Mouse (Mus musculus) gastrocnemius, postnatal 4 days (tissue): ENCODE data around the gene Gucy2g. TPM values are rescaled to one million over a fixed set of nuclear protein-coding genes. Genes with fewer than 3 reads are reported as not detected.

Experiments
- DNase-seq, 2 experiments: peaks; one replicate each; pipeline ENCODE4 v3.0.0; 2021 to 2022; ENCODE audit warnings: low spot score in 2 of 2, mixed read lengths in 2 of 2
- total RNA-seq, 2 experiments: library from RNA; stranded (reverse); gene quantifications; 2 replicates each; pipeline ENCODE4 v1.2.3; 2021

Gucy2g gene
- total RNA-seq, 2 experiments from 2014 or later = 0.10 TPM; not detected in 1

GRCm38 (mm10) chr19:55250451-55250850 lies 9.4 kb upstream of the Gucy2g start:
- DNase-seq = no peak

DNA sequence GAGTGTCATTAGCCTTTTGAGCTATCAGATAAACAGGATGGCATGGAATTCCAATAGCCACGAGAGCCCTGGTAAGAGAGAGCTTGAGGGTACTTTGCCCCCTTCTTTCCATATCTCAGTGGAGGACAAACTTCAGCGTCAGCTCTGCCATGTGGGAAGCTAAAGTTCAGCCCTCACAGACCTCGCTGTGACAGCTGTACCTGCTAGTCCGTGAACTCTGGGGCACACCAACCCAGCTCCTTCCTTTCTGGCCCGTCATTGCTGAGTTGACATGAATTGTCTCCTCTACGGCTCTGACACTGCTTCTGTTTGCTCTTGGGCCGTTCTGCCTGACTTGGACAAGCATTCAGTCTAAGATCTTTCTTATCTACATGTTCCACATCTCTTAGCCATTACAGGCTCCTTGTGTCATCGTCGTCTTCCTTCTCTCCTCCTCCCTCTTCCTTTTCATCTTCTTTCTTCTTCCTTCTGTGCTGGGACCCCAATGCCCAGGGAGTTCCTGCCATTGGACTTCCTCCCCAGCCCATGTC lies 7.0 kb upstream of the Gucy2g start:
- no peak for DNase-seq

- DNase-seq = no peak
Measured at GRCm38 (mm10) chr19:55247563-55247962, 6.5 kb upstream of the Gucy2g start.

DNA sequence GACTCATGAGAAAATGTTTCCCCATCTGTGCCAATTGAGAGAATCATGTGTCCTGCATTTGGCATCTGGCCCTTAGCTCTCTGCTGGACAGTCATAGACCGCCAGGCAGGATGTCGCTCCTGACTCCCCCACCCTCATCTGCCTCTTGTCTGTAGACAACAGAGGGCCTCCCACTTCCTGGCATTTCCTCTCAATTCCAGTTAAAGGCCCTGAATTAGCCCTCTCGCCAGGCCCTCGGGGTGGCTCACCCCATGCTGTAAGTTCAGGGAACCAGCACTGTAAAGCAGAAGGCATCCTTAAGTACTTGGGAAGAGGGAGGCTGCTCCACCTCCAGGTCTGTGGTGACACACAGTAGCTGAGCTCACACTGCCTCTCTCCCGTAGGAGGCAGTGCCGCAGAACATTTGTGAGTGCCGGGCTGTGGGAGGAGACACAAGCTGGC lies 3.8 kb upstream of the Gucy2g start:
- DNase-seq = peak in 1 of 2 experiments; percentile 54

DNA sequence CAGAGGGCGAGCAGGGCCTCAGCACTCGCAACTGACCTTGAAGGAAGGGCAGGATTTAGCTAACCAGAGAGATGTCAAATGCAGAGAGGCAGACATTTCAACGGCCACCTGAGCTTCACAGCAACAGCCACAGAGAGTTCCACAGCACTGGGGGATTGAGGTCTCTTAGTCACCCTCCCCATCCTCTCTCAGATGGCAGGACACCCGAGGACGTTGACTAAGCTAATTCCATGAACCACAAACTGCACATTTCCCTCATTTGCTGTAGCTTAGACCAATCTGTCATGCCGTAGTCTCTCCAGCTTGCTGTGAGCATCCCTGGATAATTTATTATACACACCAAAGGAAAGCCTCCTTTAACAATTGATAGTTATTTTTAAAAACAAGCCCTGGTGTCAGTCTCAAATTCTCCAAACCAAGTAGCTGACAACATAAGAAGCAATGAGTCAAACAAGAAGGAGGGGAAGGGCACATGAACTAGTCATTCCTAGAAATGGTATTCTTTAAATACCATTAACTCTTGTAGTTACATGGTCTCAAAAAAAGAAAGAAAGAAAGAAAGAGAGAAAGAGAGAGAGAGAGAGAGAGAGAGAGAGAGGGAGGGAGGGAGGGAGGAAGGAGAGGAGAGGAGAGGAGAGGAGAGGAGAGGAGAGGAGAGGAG lies 1.1 kb downstream of the Gucy2g start:
- DNase-seq = no peak

DNA sequence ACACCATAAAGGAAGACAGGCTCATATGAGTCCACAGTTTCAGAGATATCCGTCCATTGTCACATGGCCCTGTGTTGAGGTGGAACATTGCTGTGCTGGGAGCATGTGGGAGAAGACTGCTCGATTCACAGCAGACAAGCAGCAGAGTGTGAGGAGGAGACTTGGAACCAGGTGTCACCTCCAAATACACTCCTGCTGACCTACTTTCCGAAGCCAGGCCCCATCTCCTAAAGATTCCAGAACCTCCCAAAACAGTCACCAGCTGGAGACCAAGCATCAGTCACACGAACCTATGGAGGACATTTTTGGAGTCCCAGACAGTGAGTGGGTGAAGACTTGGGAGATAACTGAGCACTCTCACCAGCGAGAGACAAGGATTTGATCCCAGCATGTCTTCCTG lies 4.5 kb downstream of the Gucy2g start:
- DNase-seq = no peak

DNA sequence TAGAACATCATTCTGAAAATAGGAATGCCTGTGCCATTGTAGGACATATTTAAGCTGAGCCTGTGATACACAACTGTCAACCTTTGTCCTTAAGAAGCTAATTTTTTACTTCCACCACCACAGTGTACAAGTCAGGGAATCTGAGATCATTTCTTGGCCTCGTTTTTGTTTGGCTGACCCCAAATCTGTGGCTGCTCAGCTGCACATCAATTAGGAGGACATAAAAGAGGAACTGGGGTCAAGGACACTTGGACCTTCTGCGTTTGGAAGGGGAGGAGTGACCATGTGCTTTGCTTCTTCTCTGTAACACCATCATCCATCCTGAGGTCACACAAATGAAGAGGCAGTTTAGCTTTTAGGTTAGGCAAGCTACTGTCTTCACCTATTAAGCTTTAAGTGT lies 5.0 kb downstream of the Gucy2g start:
- no peak for DNase-seq

DNA sequence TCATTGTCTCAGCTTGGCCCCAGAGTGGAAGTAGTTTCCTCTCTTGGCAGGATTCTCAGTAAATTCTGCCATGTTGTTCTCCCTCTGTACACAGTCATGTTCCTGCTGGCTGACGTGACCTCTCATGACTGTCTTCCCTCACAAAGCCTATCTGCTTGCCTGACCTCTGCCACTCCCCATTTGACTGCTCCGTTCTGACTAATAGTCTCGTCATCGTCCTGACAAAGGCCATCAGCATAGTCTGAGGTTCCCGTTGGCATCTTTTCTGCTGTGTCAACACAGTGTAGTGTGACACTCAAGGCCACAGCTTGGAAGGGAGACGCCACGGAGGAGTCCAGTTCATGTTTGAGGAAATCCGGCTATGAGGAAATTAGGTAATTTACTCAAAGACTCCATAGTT lies 8.9 kb downstream of the Gucy2g start:
- DNase-seq = no peak

GRCm38 (mm10) chr19:55231081-55231480 lies 10.0 kb downstream of the Gucy2g start:
- DNase-seq = no peak

DNA sequence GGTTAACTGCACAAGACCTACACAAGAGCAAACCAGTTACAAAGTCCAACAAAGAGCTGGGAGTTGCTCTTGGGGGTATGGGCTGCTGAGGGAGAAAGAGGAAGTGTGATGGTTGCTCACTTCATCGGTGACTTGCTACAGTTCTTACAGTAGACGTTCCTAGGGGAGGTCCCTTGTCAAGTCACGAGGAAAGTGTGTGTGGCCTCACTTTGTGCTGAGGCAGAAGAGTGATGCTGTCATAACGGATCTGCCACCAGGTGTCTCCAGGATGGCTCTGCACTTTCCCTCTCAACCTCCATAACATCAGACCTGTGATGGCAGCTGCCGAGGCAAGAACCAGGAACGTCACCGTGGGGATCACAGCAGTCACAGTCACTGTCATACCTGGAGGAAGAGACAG lies 13.9 kb downstream of the Gucy2g start:
- no peak for DNase-seq

DNA sequence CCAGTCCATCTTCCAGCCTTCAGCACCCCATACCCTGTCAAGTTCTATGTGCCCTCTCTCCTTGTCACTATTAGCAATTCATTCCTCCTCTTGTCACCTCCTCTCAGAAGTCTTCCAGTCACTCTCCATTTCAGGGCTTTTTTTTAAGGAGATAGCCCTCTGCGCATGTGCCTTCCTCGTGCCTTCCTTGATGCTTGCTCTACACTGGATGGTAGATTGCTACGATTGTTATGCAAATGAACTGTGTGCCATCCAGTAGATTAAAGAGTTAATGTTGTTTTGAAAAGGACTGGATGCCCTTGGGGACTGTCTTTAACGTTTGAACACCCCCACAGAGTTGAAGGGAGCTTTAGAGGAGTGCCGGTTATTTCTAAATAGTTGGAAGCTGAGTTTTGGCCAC lies 14.4 kb downstream of the Gucy2g start:
- DNase-seq = no peak

GRCm38 (mm10) chr19:55222268-55222667 lies 18.8 kb downstream of the Gucy2g start:
- no peak for DNase-seq

- no peak for DNase-seq
Measured at GRCm38 (mm10) chr19:55221208-55221607, 19.8 kb downstream of the Gucy2g start.

GRCm38 (mm10) chr19:55219359-55219758 lies 21.7 kb downstream of the Gucy2g start:
- DNase-seq = no peak

GRCm38 (mm10) chr19:55218741-55219221 lies 22.3 kb downstream of the Gucy2g start:
- DNase-seq = no peak

DNA sequence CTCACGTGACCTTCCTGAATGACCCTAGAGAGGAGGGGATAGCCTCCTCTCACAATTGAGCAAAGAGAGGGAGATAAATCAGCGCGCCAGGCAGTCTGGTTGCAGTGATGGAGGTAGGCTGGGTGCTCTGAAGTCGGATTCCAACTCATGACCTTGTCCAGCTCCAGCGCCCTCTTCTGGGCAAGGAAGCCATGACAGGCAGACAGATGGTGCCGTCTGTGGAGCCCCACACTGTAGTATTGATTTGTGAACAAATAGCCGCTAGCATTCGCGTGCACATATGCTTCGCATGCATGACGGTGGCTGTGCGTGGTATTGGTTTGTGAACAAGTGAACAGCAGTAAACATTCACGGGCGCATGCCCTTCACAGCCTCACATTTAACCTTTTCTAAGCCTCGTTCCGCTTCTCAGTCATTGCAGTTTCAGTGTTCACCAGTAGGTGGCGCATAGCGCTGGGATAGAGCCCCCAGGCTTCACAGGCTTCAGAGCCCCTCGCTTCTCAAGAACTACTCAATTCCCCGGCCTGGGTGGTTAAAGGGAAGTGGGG lies 22.8 kb downstream of the Gucy2g start:
- peak; percentile 70 to 84 for DNase-seq

DNA sequence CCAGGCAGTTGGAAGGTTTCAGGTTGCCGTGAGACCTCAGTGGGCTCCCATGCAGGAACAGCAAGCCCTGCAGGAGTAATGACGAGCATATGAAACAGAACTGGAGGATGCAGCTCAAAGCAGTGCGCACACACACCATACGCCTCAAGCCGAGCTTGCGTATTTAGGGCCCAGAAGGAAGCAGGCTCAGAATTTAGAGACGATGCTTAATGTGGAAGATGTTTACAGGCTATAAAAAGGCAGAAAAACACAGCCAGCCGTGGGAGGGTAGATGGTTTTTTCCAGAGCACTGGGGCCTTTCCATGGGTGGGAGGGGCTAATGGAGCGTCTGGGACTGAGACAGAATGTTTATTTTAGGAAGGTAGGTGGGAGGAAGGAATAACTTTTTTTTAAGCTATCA lies 23.7 kb downstream of the Gucy2g start:
- no peak for DNase-seq

GRCm38 (mm10) chr19:55216876-55217275 lies 24.2 kb downstream of the Gucy2g start:
- DNase-seq = no peak

GRCm38 (mm10) chr19:55213617-55214340 lies 27.3 kb downstream of the Gucy2g start:
- no peak for DNase-seq

- DNase-seq = no peak
Measured at GRCm38 (mm10) chr19:55211698-55212097, 29.3 kb downstream of the Gucy2g start.

- DNase-seq = no peak
Measured at GRCm38 (mm10) chr19:55209084-55209483, 32.0 kb downstream of the Gucy2g start.

- no peak for DNase-seq
Measured at GRCm38 (mm10) chr19:55208654-55209053, 32.4 kb downstream of the Gucy2g start.
